Comparison of ENCODE assay signal across 9 mouse cellular contexts in the genomic region with DNA sequence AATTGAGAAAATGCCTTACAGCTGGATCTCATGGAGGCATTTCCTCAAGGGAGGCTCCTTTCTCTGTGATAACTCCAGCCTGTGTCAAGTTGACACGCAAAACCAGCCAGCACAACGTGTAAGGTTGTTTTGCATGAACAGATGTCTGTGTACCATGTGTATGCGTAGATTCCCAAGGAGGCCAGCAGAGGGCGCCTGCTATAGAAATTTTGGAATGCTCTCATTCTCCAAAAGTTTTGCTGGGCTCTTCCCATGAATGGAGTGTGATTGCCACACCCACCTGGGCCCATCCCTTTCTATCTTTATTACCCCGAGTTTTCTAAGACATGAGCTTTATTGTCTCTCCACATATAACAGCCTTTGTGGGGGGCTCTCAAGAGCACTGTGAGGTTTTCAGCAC.
DNase-seq lines count a peak whose midpoint lies in the region; ATAC-seq and TF ChIP-seq lines count a peak whose summit lies in the region.
"Had no signal": no experiment of that assay in that cellular context is flagged by ENCODE, and none has a peak within 500 bp of the region (broad histone marks: within the 10 kb centered on the region; RNA-seq: fewer than 3 reads in every experiment).

No protein-coding gene starts in this region.

- no peak overlapping the region for H3K27ac ChIP-seq in kidney, postnatal 0 days
- H3K27ac ChIP-seq in kidney, embryonic 15.5 days, result no peak overlapping the region
- H3K27ac ChIP-seq in thymus, adult 2 months (ENCODE audit: control insufficient read depth, insufficient read depth, low read length), result no peak overlapping the region
- H3K27ac ChIP-seq: embryonic facial prominence, embryonic 13.5 days; stomach, embryonic 15.5 days had no signal

- no peak for ATAC-seq in kidney, postnatal 0 days (replicated peaks; ENCODE audit: low FRiP score, low read depth)
- ATAC-seq in kidney, embryonic 15.5 days (replicated peaks; ENCODE audit: low FRiP score), result no peak

- H3K27me3 ChIP-seq in kidney, postnatal 0 days (ENCODE audit: insufficient read depth, low read length), result no peaks in the 10 kb centered on the region
- 0 out of 2 replicates have a peak, but pooled peaks cover 5% of the 10 kb centered on the region for H3K27me3 ChIP-seq in kidney, embryonic 15.5 days
- H3K27me3 ChIP-seq in thymus, adult 2 months (ENCODE audit: control insufficient read depth, insufficient read depth, low read length), result no peaks in the 10 kb centered on the region
- H3K27me3 ChIP-seq: embryonic facial prominence, embryonic 13.5 days; stomach, embryonic 15.5 days had no signal

- H3K9ac ChIP-seq in kidney, postnatal 0 days (ENCODE audit: low read depth, low read length), result no peak overlapping the region
- H3K9ac ChIP-seq in kidney, embryonic 15.5 days, result no peak overlapping the region
- H3K9ac ChIP-seq: embryonic facial prominence, embryonic 13.5 days; stomach, embryonic 15.5 days had no signal

- no peak for DNase-seq in kidney, postnatal 0 days (ENCODE audit: low spot score)
- peak; percentile 26 for DNase-seq in thymus, postnatal 14 days
- no peak for DNase-seq in thymus, adult 2 months
- no peak for DNase-seq in brain, embryonic 14.5 days (ENCODE audit: low read depth)
- DNase-seq in frontal cortex, postnatal 14 days (ENCODE audit: low spot score in 2 of 2), result no peak
- DNase-seq in frontal cortex, postnatal 36 days (ENCODE audit: low spot score in 2 of 2), result no peak

- no peak overlapping the region for H3K4me3 ChIP-seq in kidney, postnatal 0 days (replicated peaks; ENCODE audit: low read depth, low read length)
- H3K4me3 ChIP-seq in kidney, embryonic 15.5 days (replicated peaks), result no peak overlapping the region
- no peak overlapping the region for H3K4me3 ChIP-seq in thymus, adult 2 months (ENCODE audit: control insufficient read depth, insufficient read depth, low read length)
- H3K4me3 ChIP-seq: embryonic facial prominence, embryonic 13.5 days; stomach, embryonic 15.5 days had no signal

- H3K4me1 ChIP-seq in kidney, postnatal 0 days (replicated peaks; ENCODE audit: insufficient read depth, low read length), result no peaks in the 10 kb centered on the region
- peaks cover 3% of the 10 kb centered on the region; the same call in 1 of the 2 replicates for H3K4me1 ChIP-seq in kidney, embryonic 15.5 days
- peaks cover 9% of the 10 kb centered on the region for H3K4me1 ChIP-seq in thymus, adult 2 months (replicated peaks; ENCODE audit: control insufficient read depth, insufficient read depth, low read length)
- H3K4me1 ChIP-seq: embryonic facial prominence, embryonic 13.5 days; stomach, embryonic 15.5 days had no signal

- peak; percentile 52 for TF ChIP-seq CTCF in kidney, postnatal 0 days (IDR thresholded peaks at IDR 0.05; ENCODE audit: low read depth)
- TF ChIP-seq CTCF in thymus, adult 2 months (IDR thresholded peaks at IDR 0.05; ENCODE audit: borderline replicate concordance, control insufficient read depth, extremely low read depth, insufficient read depth, low read length, poor library complexity), result no peak
- TF ChIP-seq CTCF in brain, embryonic 14.5 days (IDR thresholded peaks at IDR 0.05; ENCODE audit: borderline replicate concordance, extremely low read depth, insufficient read depth, insufficient read length), result peak; percentile 56; the same call in 1 of the 2 replicates

- no peak overlapping the region for H3K4me2 ChIP-seq in kidney, postnatal 0 days (ENCODE audit: low read length)
- H3K4me2 ChIP-seq in kidney, embryonic 15.5 days, result no peak overlapping the region
- H3K4me2 ChIP-seq: embryonic facial prominence, embryonic 13.5 days; stomach, embryonic 15.5 days had no signal

- H3K9me3 ChIP-seq in kidney, postnatal 0 days (replicated peaks; ENCODE audit: low read length), result no peaks in the 10 kb centered on the region
- no peaks in the 10 kb centered on the region for H3K9me3 ChIP-seq in kidney, embryonic 15.5 days (replicated peaks)
- H3K9me3 ChIP-seq: embryonic facial prominence, embryonic 13.5 days; stomach, embryonic 15.5 days had no signal

- WGBS in kidney, postnatal 0 days, result 74% methylated on average over 5 of the region's 5 CpGs
- WGBS in kidney, embryonic 15.5 days, result 77% methylated on average over 5 of the region's 5 CpGs
- 94% methylated on average over 5 of the region's 5 CpGs for WGBS in thymus, adult 2 months

- H3K36me3 ChIP-seq in kidney, postnatal 0 days (ENCODE audit: insufficient read depth, low read length), result no peaks in the 10 kb centered on the region
- no peaks in the 10 kb centered on the region for H3K36me3 ChIP-seq in kidney, embryonic 15.5 days
- no peaks in the 10 kb centered on the region for H3K36me3 ChIP-seq in thymus, adult 2 months (ENCODE audit: control insufficient read depth, insufficient read depth, low read length)
- H3K36me3 ChIP-seq: embryonic facial prominence, embryonic 13.5 days; stomach, embryonic 15.5 days had no signal

- no peak for TF ChIP-seq POLR2A in thymus, adult 2 months (IDR thresholded peaks at IDR 0.05; ENCODE audit: control insufficient read depth, extremely low read depth, insufficient read depth, low read length, poor library complexity)
- TF ChIP-seq POLR2A in brain, embryonic 14.5 days (IDR thresholded peaks at IDR 0.05; ENCODE audit: borderline replicate concordance, extremely low read depth, insufficient read depth, insufficient read length, poor library complexity, severe bottlenecking), result no peak
